Mouse (Mus musculus) heart, embryonic 13.5 days (tissue): ENCODE measurements around the gene Oosp3. TPM values are rescaled to one million over a fixed set of nuclear protein-coding genes. Genes with fewer than 3 reads are reported as not detected.

Source experiments
- ATAC-seq: fragments of 200-750 bp; cut with Nextera tagmentation; 2 replicates; pipeline ENCODE4 v1.8.0; 2017; ENCODE audit warnings: moderate TSS enrichment; ENCODE audit not compliant: insufficient number of reproducible peaks, low FRiP score, low TSS enrichment; ENCODE audit errors: extremely low read depth
- H3K27ac ChIP-seq: fragments of 300-500 bp; sonication (generic); replicated peaks from 2 replicates; pipeline ENCODE4 v1.5.1; 2015; ENCODE audit warnings: moderate library complexity, mild to moderate bottlenecking, inconsistent platforms
- H3K27me3 ChIP-seq: fragments of 300-500 bp; sonication (generic); replicated peaks from 2 replicates; pipeline ENCODE4 v1.6.1; 2015; ENCODE audit warnings: mild to moderate bottlenecking, inconsistent platforms
- H3K36me3 ChIP-seq: fragments of 300-500 bp; sonication (generic); 2 replicates; pipeline ENCODE4 v1.6.1; 2015; ENCODE audit warnings: mild to moderate bottlenecking, inconsistent platforms
- H3K4me1 ChIP-seq: fragments of 300-500 bp; sonication (generic); 2 replicates; pipeline ENCODE4 v1.6.1; 2015; ENCODE audit warnings: inconsistent platforms
- H3K4me2 ChIP-seq: fragments of 300-500 bp; sonication (generic); 2 replicates; pipeline ENCODE4 v1.6.1; 2015; ENCODE audit warnings: inconsistent platforms, mild to moderate bottlenecking, moderate library complexity
- H3K4me3 ChIP-seq: fragments of 300-500 bp; sonication (generic); 2 replicates; pipeline ENCODE4 v1.5.1; 2015; ENCODE audit warnings: moderate library complexity, mild to moderate bottlenecking, inconsistent platforms
- H3K9ac ChIP-seq: fragments of 300-500 bp; sonication (generic); 2 replicates; pipeline ENCODE4 v1.6.1; 2015; ENCODE audit warnings: inconsistent platforms, mild to moderate bottlenecking, moderate library complexity
- H3K9me3 ChIP-seq: fragments of 300-500 bp; sonication (generic); 2 replicates; pipeline ENCODE4 v1.6.1; 2016; ENCODE audit warnings: inconsistent platforms
- WGBS: fragments of 180-500 bp; shearing (Covaris S2); methylation state at CpG from one replicate; pipeline ENCODE4 v1.1.7; 2015; ENCODE audit warnings: mixed read lengths; 5-methylcytosine and 5-hydroxymethylcytosine counted together
- polyA plus RNA-seq: library from polyadenylated mRNA; unstranded; fragments of >200 nt; fragmentation: Nextera tagmentation; extraction: Ambion mirVana; gene quantifications from 2 replicates; pipeline ENCODE4 v1.2.1, GENCODE M21; 2015

The Oosp3 gene
- polyA plus RNA-seq, 1 experiment from 2014 or later, result not detected

DNA sequence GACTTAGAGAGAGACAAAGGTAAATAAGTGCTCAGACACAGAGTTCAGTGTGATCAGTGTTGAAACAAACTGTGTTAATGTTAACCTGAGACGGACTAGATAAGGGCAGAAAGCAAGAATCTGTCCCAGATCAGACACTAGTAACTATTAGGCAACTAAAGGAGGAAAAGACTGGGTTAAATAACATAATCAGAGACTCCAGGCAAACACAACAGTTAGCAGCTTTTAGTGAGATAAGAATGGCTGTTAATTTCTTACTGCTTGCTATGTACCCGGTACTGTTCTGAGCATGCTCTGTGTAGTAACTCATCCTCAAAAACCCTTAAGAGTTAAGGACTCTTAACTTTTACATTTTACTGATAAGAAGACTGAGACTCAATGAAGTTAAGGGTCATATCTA is 29.1 kb downstream of the Oosp3 start:
- no peaks in the 10 kb centered on the region for H3K4me1 ChIP-seq
- H3K27me3 ChIP-seq, result no peaks in the 10 kb centered on the region
- no peak overlapping the region for H3K4me3 ChIP-seq
- H3K36me3 ChIP-seq, result no peaks in the 10 kb centered on the region
- H3K27ac ChIP-seq, result no peak overlapping the region
- WGBS, result 49% methylated on average over 2 of the region's 2 CpGs
- H3K9me3 ChIP-seq, result no peaks in the 10 kb centered on the region
- ATAC-seq, result no peak
- H3K4me2 ChIP-seq, result no peak overlapping the region
- H3K9ac ChIP-seq, result no peak overlapping the region

DNA sequence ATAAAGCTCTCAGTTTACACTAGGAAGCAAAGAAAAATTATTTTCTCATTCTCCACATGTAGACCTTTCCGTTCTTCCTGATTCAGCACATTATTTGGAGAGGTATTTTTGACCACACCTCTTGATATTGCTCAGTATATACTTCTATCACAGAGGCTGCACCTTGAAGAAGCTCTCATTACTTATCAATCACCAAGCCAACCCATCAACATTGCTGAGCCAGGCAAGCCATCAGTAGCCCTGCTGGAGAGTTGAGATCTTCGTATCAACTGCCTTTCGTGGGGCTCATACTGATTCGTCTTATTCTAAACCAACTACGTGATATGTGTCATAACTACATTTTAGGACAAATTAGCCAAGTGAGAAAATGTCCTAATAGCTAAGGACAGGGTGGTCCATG is 30.4 kb downstream of the Oosp3 start:
- Histone ChIP-seq H3K9ac (no peak overlapping the region), H3K9me3 (no peaks in the 10 kb centered on the region)

DNA sequence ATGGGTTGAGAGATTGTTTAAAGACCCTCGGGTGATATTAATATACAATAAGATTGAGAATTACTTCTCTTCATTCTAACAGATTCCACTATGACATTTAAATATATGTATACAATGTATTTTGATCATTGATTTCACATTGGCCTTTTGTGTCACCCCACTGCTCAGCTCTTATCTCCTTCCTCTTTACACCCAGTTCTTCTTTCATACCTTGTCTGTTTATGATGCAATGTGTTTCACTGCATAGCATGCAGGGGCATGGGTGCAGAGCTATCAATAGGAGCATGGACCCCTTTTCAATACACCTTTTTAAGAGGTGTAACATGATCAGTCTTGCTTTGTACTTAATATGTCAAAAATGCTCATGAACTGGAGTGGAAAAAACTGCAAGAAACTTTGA is 33.4 kb downstream of the Oosp3 start:
- Histone ChIP-seq H3K4me2 (no peak overlapping the region), H3K27ac (no peak overlapping the region), H3K4me3 (no peak overlapping the region), H3K27me3 (no peaks in the 10 kb centered on the region), H3K36me3 (no peaks in the 10 kb centered on the region), H3K9me3 (no peaks in the 10 kb centered on the region), H3K4me1 (no peaks in the 10 kb centered on the region), H3K9ac (no peak overlapping the region)
- 68% methylated on average over 1 of the region's 1 CpGs for WGBS
- no peak for ATAC-seq

More for the DNA sequence above, 30.4 kb downstream of the Oosp3 start:
- no peak for ATAC-seq
- H3K36me3 ChIP-seq, result no peaks in the 10 kb centered on the region
- no peak overlapping the region for H3K27ac ChIP-seq
- H3K4me2 ChIP-seq, result no peak overlapping the region
- H3K27me3 ChIP-seq, result no peaks in the 10 kb centered on the region
- 73% methylated on average over 5 of the region's 5 CpGs for WGBS
- H3K4me1 ChIP-seq, result no peaks in the 10 kb centered on the region
- H3K4me3 ChIP-seq, result no peak overlapping the region

DNA sequence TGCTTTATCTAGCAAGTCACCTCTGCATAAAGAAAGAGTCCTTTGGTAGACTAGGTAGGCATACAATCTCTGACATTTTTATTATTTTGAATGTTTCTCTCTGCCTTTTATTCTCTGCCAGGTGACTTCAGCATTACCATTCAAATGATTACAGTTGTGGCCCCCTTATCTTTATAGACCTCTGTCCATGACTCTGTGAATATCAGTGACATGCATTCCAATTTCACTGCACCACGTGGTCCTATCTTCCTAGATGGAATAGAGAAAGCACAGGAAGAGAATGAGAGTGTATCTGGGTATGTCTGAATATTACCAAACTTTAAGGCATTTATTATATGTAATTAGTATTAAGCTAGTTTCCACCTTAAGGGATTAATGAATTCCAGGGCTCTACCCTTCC is 39.6 kb downstream of the Oosp3 start:
- no peak overlapping the region for H3K27ac ChIP-seq
- H3K4me2 ChIP-seq, result no peak overlapping the region
- H3K9ac ChIP-seq, result no peak overlapping the region
- H3K4me3 ChIP-seq, result no peak overlapping the region
- H3K4me1 ChIP-seq, result no peaks in the 10 kb centered on the region
- H3K36me3 ChIP-seq, result no peaks in the 10 kb centered on the region
- H3K27me3 ChIP-seq, result no peaks in the 10 kb centered on the region
- no peak for ATAC-seq
- 36% methylated on average over 1 of the region's 1 CpGs for WGBS
- H3K9me3 ChIP-seq, result no peaks in the 10 kb centered on the region

DNA sequence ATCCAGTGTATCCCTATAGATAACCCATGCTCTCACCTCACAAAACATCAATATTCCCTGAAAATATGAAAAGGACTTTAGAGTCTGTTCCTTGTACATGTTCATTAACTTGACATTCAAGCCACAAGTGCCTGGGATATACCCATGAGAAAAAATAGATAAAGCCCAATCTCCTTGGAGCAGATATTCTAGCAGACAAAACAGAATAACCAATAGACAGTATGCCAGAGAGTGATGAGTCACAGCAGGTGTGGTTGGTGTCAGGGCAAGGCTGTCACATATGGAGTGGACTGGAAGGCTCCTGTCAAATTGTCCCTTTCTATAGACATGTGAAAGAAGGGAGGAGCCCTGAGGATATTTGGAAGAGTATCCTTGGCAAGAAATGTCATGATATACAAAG is 48.8 kb downstream of the Oosp3 start:
- no peak overlapping the region for H3K27ac ChIP-seq
- no peak overlapping the region for H3K9ac ChIP-seq
- H3K4me2 ChIP-seq, result no peak overlapping the region
- H3K4me3 ChIP-seq, result no peak overlapping the region
- no peaks in the 10 kb centered on the region for H3K36me3 ChIP-seq
- H3K27me3 ChIP-seq, result no peaks in the 10 kb centered on the region
- no peak for ATAC-seq
- H3K9me3 ChIP-seq, result no peaks in the 10 kb centered on the region
- no peaks in the 10 kb centered on the region for H3K4me1 ChIP-seq

DNA sequence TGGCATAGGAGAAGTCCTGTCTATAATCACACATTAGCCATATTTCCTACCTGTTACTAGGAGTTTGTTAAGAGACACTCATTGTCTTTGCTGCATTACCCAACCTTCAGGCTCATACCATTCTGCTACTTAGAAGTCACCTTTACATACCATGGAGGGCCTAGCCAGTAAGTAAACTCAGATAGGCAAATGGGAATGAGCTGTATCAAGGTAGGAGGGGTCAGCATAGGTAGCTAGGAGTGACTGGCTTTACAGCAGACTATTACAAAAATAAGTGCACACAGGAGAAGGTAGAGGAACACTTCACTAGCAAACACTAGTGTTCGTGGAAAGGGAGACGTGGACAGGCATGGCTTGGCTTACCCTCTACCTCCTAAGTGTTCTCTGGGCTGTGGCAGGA is 50.4 kb downstream of the Oosp3 start, which contains the start of gene Gif:
Gif (plus strand) TSS at position 257 of the 400 bp plus-strand sequence.
- no peaks in the 10 kb centered on the region for H3K4me1 ChIP-seq
- H3K27me3 ChIP-seq, result no peaks in the 10 kb centered on the region
- no peaks in the 10 kb centered on the region for H3K9me3 ChIP-seq
- WGBS, result 77% methylated on average over 2 of the region's 2 CpGs
- no peak within 1 kb of the TSS for H3K27ac ChIP-seq
- H3K4me3 ChIP-seq, result no peak within 1 kb of the TSS
- H3K4me2 ChIP-seq, result no peak within 1 kb of the TSS
- no peak for ATAC-seq
- no peaks in the 10 kb centered on the region for H3K36me3 ChIP-seq
- no peak within 1 kb of the TSS for H3K9ac ChIP-seq

Other genes starting within 250 kb of the Oosp3 start
- gene Ms4a6c, start 227.7 kb upstream of the Oosp3 start, polyA plus RNA-seq, result 2.8 and 3.7 TPM in 2 replicates
- gene Gm8369, start 211.1 kb upstream of the Oosp3 start, polyA plus RNA-seq, result not detected in 2 replicates
- 3.0 and 3.7 TPM in 2 replicates for gene Ms4a6b, start 180.5 kb upstream of the Oosp3 start, polyA plus RNA-seq
- 0.37 and 0.47 TPM in 2 replicates for gene Ms4a4d, start 160.3 kb upstream of the Oosp3 start, polyA plus RNA-seq
- 1.7 and 2.6 TPM in 2 replicates for gene Ms4a6d, start 92.2 kb upstream of the Oosp3 start, polyA plus RNA-seq
- not detected in 2 replicates for gene Ms4a2, start 73.3 kb upstream of the Oosp3 start, polyA plus RNA-seq
- gene Ms4a3, start 56.2 kb upstream of the Oosp3 start, polyA plus RNA-seq, result 0.12 and 0.31 TPM in 2 replicates
- not detected in 2 replicates for gene Oosp2, start 36.5 kb upstream of the Oosp3 start, polyA plus RNA-seq
- not detected in 2 replicates for gene Oosp1, start 5.9 kb upstream of the Oosp3 start, polyA plus RNA-seq
- not detected in 2 replicates for gene Gif, start 50.5 kb downstream of the Oosp3 start, polyA plus RNA-seq
- 63.4 and 69.6 TPM in 2 replicates for gene Mrpl16, start 73.3 kb downstream of the Oosp3 start, polyA plus RNA-seq
- gene Stx3, start 122.3 kb downstream of the Oosp3 start, polyA plus RNA-seq, result 4.6 and 5.2 TPM in 2 replicates
- gene Olfr1417, start 142.2 kb downstream of the Oosp3 start, polyA plus RNA-seq, result not detected in 2 replicates
- not detected in 2 replicates for gene Olfr1418, start 164.0 kb downstream of the Oosp3 start, polyA plus RNA-seq
- not detected in 2 replicates for gene Olfr1419, start 178.1 kb downstream of the Oosp3 start, polyA plus RNA-seq
- gene Olfr1420, start 189.5 kb downstream of the Oosp3 start, polyA plus RNA-seq, result not detected in 2 replicates
- gene Patl1, start 215.3 kb downstream of the Oosp3 start, polyA plus RNA-seq, result 16.0 and 17.0 TPM in 2 replicates